Mouse (Mus musculus): ENCODE measurements around the gene Lyz1. TPM values are rescaled to one million over a fixed set of nuclear protein-coding genes. Genes with fewer than 3 reads are reported as not detected.

Gene Lyz1
- total RNA-seq, 2 experiments from 2014 or later = 0.80 to 1.2 TPM

Other genes with a start within 250 kb of the Lyz1 start
- under 1 TPM in 1 of 2 experiments, not detected in 1; 0.33 TPM for gene Lrrc10, start 247.5 kb downstream of the Lyz1 start, total RNA-seq (2021)
- gene Cct2, start 229.1 kb downstream of the Lyz1 start, total RNA-seq (2021) = 100 to 1,000 TPM; 175 to 190 TPM
- gene Frs2, start 144.3 kb downstream of the Lyz1 start, total RNA-seq (2021) = 10 to 100 TPM; 32.1 to 34.1 TPM
- gene Yeats4, start 68.4 kb downstream of the Lyz1 start, total RNA-seq (2021) = 10 to 100 TPM; 44.6 to 52.6 TPM
- not detected for gene 9530003J23Rik, start 54.2 kb downstream of the Lyz1 start, total RNA-seq (2021)
- gene Lyz2, start 10.5 kb downstream of the Lyz1 start, total RNA-seq (2021) = 10 to 100 TPM; 11.9 to 13.3 TPM
- 100 to 1,000 TPM; 103 to 115 TPM for gene Cpsf6, start 87.1 kb upstream of the Lyz1 start, total RNA-seq (2021)